Mouse (Mus musculus): ENCODE results near the gene Srebf1. TPM values are rescaled to one million over a fixed set of nuclear protein-coding genes. Genes with fewer than 3 reads are reported as not detected.

Gene Srebf1
- polyA plus RNA-seq, 1 experiment from 2014 or later: 88.1 TPM

- Histone ChIP-seq H3K4me2 (replicated peaks; ENCODE audit: low read depth) (no peak overlapping the region), H3K27me3 (replicated peaks; ENCODE audit: control insufficient read depth, insufficient read depth, low read length) (no peaks in the 10 kb centered on the region), H3K27ac (ENCODE audit: low read depth, low read length) (0 out of 2 replicates have a peak overlapping the region, but pooled peaks have one; percentile 81), H3K4me1 (replicated peaks; ENCODE audit: control insufficient read depth, insufficient read depth, low read length) (peaks cover 7% of the 10 kb centered on the region), H3K36me3 (ENCODE audit: control insufficient read depth, insufficient read depth) (peaks cover 25% of the 10 kb centered on the region; the same call in 1 of the 2 replicates), H3K4me3 (ENCODE audit: low read depth, low read length) (no peak overlapping the region), H3K9ac (ENCODE audit: low read depth, low read length) (no peak overlapping the region), H3K9me3 (ENCODE audit: control insufficient read depth) (no peaks in the 10 kb centered on the region)
- TF ChIP-seq CTCF (IDR thresholded peaks at IDR 0.05; ENCODE audit: low read depth): no peak
- 75% methylated on average over 3 of the region's 3 CpGs for WGBS
- no peak for ATAC-seq
These were observed 8.9 kb upstream of the Srebf1 start for GRCm38 (mm10) chr11:60231326-60231725.

GRCm38 (mm10) chr11:60230512-60230911, 8.1 kb upstream of the Srebf1 start:
- Histone ChIP-seq H3K4me2 (replicated peaks; ENCODE audit: low read depth) (no peak overlapping the region), H3K9ac (ENCODE audit: low read depth, low read length) (0 out of 2 replicates have a peak overlapping the region, but pooled peaks have one; percentile 3), H3K27ac (ENCODE audit: low read depth, low read length) (peak overlapping the region; percentile 81), H3K4me1 (replicated peaks; ENCODE audit: control insufficient read depth, insufficient read depth, low read length) (peaks cover 7% of the 10 kb centered on the region), H3K9me3 (ENCODE audit: control insufficient read depth) (no peaks in the 10 kb centered on the region), H3K4me3 (ENCODE audit: low read depth, low read length) (no peak overlapping the region), H3K27me3 (replicated peaks; ENCODE audit: control insufficient read depth, insufficient read depth, low read length) (no peaks in the 10 kb centered on the region), H3K36me3 (ENCODE audit: control insufficient read depth, insufficient read depth) (peaks cover 25% of the 10 kb centered on the region; the same call in 1 of the 2 replicates)
- 59% methylated on average over 7 of the region's 7 CpGs for WGBS
- peak; percentile 4; the same call in 1 of the 2 replicates for ATAC-seq
- TF ChIP-seq CTCF (IDR thresholded peaks at IDR 0.05; ENCODE audit: low read depth): no peak

- Histone ChIP-seq H3K36me3 (ENCODE audit: control insufficient read depth, insufficient read depth) (peaks cover 25% of the 10 kb centered on the region; the same call in 1 of the 2 replicates), H3K27me3 (replicated peaks; ENCODE audit: control insufficient read depth, insufficient read depth, low read length) (no peaks in the 10 kb centered on the region), H3K9ac (ENCODE audit: low read depth, low read length) (no peak overlapping the region), H3K4me3 (ENCODE audit: low read depth, low read length) (no peak overlapping the region), H3K4me2 (replicated peaks; ENCODE audit: low read depth) (0 out of 2 replicates have a peak overlapping the region, but pooled peaks have one; percentile 21), H3K27ac (ENCODE audit: low read depth, low read length) (peak overlapping the region; percentile 81), H3K9me3 (ENCODE audit: control insufficient read depth) (no peaks in the 10 kb centered on the region), H3K4me1 (replicated peaks; ENCODE audit: control insufficient read depth, insufficient read depth, low read length) (peaks cover 7% of the 10 kb centered on the region)
- ATAC-seq: peak; percentile 87
- TF ChIP-seq CTCF (IDR thresholded peaks at IDR 0.05; ENCODE audit: low read depth): no peak
- WGBS: 36% methylated on average over 13 of the region's 13 CpGs
These were observed 7.4 kb upstream of the Srebf1 start for GRCm38 (mm10) chr11:60229821-60230220.

DNA sequence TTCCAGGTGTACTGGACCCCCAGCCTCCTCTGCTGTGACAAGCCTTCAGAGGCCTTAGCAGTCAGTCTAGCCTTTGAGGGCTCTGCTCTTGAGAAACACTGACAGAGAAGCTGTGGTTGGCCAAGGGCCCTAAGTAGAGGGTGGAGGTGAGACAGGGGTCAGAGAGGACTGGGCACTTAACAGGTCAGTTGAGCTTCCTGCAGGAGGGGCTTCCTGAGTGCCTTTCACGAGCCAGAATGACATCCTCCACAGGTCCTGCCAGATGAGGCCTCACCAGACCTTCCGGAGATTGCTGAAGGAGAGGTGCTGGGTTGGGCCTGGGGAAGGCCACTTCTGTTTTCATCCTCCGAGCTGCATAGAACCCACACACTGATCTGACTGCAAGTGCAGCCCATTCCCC, 6.1 kb upstream of the Srebf1 start:
- Histone ChIP-seq H3K9me3 (ENCODE audit: control insufficient read depth) (no peaks in the 10 kb centered on the region), H3K36me3 (ENCODE audit: control insufficient read depth, insufficient read depth) (peaks cover 25% of the 10 kb centered on the region; the same call in 1 of the 2 replicates), H3K9ac (ENCODE audit: low read depth, low read length) (no peak overlapping the region), H3K27ac (ENCODE audit: low read depth, low read length) (no peak overlapping the region), H3K4me2 (replicated peaks; ENCODE audit: low read depth) (no peak overlapping the region), H3K4me1 (replicated peaks; ENCODE audit: control insufficient read depth, insufficient read depth, low read length) (peaks cover 7% of the 10 kb centered on the region), H3K4me3 (ENCODE audit: low read depth, low read length) (no peak overlapping the region), H3K27me3 (replicated peaks; ENCODE audit: control insufficient read depth, insufficient read depth, low read length) (no peaks in the 10 kb centered on the region)
- WGBS: 49% methylated on average over 3 of the region's 3 CpGs
- ATAC-seq: no peak
- no peak for TF ChIP-seq CTCF (IDR thresholded peaks at IDR 0.05; ENCODE audit: low read depth)

DNA sequence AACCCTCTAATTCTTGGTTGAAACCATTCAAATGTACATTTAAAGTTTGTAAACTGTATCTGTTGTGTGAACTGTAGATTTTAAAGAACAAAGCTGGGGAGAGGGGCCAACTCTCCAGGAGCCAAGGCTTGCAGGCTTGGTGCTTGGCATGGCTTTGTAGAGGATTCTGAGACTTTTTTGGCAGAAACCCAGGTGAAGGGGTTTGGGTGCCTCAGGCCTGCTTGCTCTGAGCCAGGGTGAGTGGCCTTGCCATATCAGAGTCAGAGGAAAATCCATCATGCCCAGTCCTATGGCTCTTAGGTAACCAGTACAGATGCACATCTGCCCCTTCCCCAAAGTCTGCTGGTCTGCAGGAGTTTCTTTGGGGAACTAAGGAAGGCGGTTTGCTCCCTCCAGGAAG, 3.5 kb upstream of the Srebf1 start:
- WGBS: 75% methylated on average over 1 of the region's 1 CpGs
- Histone ChIP-seq H3K27me3 (replicated peaks; ENCODE audit: control insufficient read depth, insufficient read depth, low read length) (no peaks in the 10 kb centered on the region), H3K4me2 (replicated peaks; ENCODE audit: low read depth) (no peak overlapping the region), H3K9me3 (ENCODE audit: control insufficient read depth) (no peaks in the 10 kb centered on the region), H3K36me3 (ENCODE audit: control insufficient read depth, insufficient read depth) (peaks cover 25% of the 10 kb centered on the region; the same call in 1 of the 2 replicates), H3K4me1 (replicated peaks; ENCODE audit: control insufficient read depth, insufficient read depth, low read length) (peaks cover 11% of the 10 kb centered on the region), H3K4me3 (ENCODE audit: low read depth, low read length) (no peak overlapping the region), H3K9ac (ENCODE audit: low read depth, low read length) (no peak overlapping the region; the same call in 1 of the 2 replicates), H3K27ac (ENCODE audit: low read depth, low read length) (no peak overlapping the region)
- TF ChIP-seq CTCF (IDR thresholded peaks at IDR 0.05; ENCODE audit: low read depth): no peak
- no peak for ATAC-seq

DNA sequence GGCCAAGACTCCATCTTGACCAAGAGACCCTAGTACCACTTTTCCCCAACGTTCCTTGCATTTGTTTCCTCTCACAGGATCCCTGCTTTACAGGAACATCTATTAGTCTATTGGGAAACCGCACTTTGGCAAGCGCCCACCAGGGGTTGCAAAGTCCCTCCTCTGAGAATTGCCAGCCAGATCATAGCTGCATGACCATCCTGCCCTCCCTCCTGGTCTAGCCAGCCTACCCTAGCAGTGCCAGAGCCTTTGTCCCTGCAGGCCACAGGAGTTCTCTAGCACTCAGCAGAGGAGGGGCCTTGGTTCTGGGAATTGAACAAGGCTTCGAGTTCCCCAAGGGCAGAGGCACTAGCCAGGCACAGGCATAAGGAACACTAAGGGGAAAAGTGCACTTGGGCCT, 2.3 kb upstream of the Srebf1 start:
- Histone ChIP-seq H3K4me3 (ENCODE audit: low read depth, low read length) (no peak overlapping the region), H3K27me3 (replicated peaks; ENCODE audit: control insufficient read depth, insufficient read depth, low read length) (no peaks in the 10 kb centered on the region), H3K9ac (ENCODE audit: low read depth, low read length) (no peak overlapping the region), H3K4me2 (replicated peaks; ENCODE audit: low read depth) (no peak overlapping the region), H3K4me1 (replicated peaks; ENCODE audit: control insufficient read depth, insufficient read depth, low read length) (peaks cover 13% of the 10 kb centered on the region), H3K36me3 (ENCODE audit: control insufficient read depth, insufficient read depth) (peaks cover 23% of the 10 kb centered on the region; the same call in 1 of the 2 replicates), H3K27ac (ENCODE audit: low read depth, low read length) (no peak overlapping the region), H3K9me3 (ENCODE audit: control insufficient read depth) (no peaks in the 10 kb centered on the region)
- 67% methylated on average over 4 of the region's 4 CpGs for WGBS
- no peak for ATAC-seq
- TF ChIP-seq CTCF (IDR thresholded peaks at IDR 0.05; ENCODE audit: low read depth): peak; percentile 55
